Mouse (Mus musculus): ENCODE measurements at regions not wholly inside any gene's neighbourhood (a gene's known extent, or its start where the extent isn't known, plus 50 kb on each side); places are given as distances from the start of the nearest gene placed in this dataset.

- no peak for TF ChIP-seq EP300 (IDR thresholded peaks at IDR 0.05)
- no peak for TF ChIP-seq CTCF (IDR thresholded peaks at IDR 0.05)
Observed at GRCm38 (mm10) chr8:12184666-12185065, 94.0 kb upstream of the A230072I06Rik start.
